Mouse (Mus musculus): ENCODE results near the gene Myrip. TPM values are rescaled to one million over a fixed set of nuclear protein-coding genes. Genes with fewer than 3 reads are reported as not detected.
"Not testable (repeated sequence)": the region's sequence is repeated elsewhere in the genome, so short reads cannot be mapped to it uniquely, and the experiment has no call there.

Myrip gene
- polyA plus RNA-seq, 2 experiments from 2014 or later = not detected

DNA sequence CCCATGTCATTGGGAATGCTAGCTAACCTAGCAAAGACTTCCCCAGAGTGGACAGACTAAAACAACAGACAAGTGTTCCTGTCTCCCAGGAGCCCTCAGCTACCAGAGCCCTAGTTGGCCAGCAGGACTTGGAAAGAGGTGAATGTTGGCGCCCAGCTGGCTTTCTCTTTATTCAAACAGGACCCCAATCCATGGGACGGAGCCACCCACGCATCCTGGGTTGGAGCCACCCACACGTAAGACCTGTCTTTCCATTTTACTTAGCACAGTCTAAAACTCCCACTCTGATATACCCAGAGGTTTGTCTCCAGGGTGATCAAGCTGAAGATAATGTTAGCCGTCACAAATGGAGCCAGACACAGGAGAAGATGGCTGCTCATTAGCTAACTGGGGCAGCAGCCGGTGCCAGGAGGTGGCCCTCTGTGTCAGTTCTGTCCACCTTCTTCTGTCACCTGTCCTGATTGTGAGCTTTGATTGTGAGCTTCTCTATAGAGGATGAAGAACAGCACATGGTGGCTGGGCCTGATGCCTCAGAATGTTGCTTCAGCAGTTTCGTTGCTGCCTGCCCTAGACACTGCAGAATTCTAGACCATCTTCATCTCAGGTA lies 95.4 kb downstream of the Myrip start:
- no peak for ATAC-seq

DNA sequence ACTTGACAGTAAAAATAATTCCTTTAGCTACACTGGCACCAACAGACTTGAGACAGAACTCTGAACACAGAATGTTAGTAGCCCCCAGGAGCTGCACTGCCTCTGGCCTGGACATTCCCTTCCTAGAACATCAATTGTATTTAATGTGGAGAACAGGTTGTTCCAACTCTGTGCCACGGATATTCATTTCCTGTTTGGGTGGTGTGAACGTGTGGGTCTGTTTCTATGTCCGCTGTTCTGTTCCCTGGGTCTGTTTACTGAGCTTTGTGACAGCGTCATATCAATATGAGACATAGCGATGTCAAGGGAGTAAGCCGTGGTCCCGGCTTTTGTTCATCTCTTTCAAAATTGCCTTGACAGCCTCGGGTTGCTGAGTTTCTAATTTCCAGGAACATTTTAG lies 97.0 kb downstream of the Myrip start:
- ATAC-seq = no peak

DNA sequence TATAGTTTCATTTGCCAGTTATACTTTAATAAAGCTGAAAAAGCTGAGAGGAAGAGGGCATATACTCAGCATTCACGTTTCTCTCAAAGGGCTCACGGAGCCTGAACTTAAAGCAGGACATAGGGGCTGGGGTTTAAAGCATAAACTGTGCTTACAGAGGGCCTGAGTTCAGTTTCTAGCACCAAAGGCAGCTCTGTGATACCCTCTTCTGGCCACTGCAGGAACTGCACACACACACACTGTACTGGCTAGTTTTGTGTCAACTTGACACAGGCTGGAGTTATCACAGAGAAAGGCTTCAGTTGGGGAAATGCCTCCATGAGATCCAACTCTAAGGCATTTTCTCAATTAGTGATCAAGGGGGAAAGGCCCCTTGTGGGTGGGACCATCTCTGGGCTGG lies 98.2 kb downstream of the Myrip start:
- not testable (repeated sequence) for ATAC-seq

DNA sequence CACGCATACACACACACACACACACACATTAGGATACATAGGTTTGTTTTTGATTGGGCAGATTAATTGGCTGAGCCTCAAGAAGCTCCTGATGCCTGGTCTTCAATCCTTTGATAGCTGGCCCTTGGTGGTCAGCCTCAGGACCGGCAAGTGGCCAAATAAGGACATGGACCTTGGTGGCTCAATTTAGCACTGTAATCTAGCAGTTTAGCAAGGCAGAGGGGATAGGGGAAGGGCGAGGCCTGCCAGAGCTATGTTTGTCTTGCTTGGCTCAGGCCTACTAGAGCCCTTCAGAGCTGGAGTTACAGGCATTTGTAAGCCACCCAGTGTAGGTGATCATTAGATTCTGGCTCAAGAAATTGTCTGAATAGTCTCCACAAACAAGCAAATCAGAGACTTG lies 101.1 kb downstream of the Myrip start:
- no peak for ATAC-seq

DNA sequence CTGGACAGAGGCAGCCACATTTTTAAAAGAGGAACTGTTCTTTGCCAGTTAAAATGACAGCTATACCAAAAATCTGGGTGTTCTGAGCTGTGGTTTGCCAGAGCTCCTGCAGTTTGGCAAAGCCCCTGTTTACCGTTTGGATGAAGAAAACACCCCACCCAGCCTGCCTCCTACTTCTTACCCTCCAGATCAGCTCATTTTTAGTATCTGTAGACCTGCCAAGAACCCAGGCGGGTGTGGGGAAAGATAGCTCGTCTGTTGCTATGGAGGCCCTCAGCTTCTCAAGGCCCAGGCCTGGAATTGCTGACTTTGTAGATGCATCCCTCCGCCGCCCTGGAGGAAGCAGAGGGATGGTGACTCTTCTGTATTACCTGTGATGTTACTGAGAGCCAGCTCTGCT lies 102.3 kb downstream of the Myrip start:
- ATAC-seq = no peak

DNA sequence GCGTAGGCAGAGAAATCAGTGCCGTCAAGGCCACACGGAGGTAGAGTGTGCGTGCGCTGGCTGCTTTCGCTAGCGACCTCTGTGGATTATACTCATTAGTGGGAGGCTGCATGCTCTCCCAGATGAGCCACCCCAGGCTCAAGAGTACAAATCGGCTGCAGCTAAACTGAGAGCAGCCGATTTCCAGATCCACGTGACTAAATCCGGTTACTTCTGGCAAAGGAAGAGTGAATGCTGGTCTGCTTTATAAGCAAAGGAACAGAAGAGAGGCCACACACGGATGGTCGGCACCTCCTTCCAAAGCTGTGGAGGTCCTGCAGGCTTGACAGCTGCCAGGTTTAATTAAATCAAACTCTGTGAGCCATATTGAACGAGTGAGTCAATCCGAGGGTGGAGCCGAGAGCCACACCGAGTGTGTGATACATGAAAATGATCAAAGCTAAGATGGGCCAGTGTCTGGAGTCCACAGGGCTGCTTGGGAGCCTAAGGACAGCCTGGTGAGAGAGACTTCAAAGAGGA lies 108.4 kb downstream of the Myrip start:
- no peak for ATAC-seq

DNA sequence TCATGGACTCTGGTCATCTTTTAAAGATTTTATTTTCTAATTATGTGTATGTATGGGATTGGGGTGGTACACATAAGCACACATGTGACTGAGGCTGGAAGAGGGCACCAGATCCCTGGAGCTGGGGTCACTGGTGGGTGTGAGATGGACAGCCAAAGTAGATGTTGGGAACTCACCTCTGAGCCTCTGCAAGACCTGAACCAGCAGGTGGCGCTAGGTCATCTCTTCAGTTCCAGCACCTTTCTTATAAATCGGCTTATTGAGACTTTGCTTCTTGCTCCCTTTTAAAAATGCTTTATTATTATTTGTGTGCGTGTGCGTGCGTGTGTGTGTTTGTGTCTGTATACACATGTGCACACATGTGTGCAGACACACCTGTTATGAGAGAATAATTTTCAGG lies 109.1 kb downstream of the Myrip start:
- ATAC-seq = no peak

DNA sequence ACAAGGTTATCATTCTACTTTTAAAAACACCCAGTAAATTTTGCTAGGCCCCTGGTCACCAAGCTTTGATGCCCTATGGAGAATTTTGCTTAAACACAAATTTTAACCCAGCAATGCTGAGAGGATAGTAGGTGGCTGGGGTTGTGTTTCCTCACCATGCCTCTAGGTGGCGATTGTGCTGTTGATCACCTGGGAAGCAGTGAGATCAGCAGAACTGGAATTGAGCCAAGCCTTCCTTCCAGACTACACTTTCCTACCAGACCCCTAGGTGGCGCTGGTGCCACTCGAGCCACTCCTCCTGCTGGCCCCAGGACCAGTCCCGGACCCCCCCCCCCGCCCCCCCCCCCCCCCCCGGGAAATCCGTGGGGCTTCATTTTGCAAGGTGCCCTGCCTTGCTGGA lies 114.2 kb downstream of the Myrip start:
- ATAC-seq = peak; percentile 72

DNA sequence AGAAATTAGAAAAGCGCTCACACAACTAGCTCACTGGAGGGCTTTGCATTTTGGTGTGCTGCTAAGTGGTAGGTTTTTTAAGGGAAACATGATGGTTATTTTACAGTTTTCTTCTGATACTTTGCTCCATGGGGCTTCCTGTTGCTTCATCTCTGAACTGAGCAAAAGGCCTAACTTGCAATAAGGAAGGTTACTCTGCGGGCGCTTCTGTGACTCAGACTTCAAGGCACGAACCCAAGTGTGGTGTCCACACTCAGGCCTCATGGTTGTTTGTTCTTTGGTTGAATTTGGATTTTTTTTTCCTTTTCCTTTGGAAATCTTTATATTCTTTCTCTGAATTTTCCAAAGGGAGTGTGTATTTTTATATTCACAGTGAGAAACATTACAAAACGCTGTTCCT lies 114.8 kb downstream of the Myrip start:
- ATAC-seq = no peak

DNA sequence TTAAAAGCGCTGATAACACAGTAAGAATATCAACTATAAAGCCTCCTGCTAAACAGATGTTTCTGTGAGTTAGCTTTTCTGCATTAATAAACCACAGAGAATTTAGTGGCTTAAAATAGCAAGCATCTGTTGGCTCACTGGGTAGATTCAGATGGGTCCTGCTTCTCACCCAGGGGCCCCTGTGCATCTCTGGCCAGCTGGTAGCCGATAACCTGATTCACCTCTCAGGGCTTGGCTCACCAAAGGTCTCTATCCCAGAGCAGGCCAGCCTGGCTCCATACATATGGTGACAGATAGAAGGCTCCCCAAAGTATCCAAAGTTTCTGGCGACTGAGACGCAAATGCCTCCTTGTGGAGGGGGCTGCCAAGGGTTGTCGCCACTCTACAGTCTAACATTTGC lies 115.4 kb downstream of the Myrip start:
- no peak for ATAC-seq

DNA sequence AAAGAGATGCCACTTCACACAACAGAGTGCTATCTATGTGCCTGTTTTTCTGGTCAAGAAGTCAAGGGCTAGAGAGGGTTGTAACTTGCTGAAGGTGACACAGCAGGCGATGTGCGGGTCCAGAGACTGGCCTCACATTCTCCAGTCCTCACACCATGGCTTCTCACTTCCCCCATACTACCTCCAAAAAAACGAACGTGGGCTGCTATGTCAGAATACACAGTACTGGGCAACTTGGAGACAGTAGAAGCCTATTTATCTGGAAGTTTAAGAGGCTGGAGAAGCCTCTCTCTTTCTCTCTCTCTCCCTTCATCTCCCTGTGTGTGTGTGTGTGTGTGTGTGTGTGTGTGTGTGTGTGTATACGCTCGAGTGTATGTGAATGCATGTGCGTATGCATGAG lies 117.3 kb downstream of the Myrip start:
- ATAC-seq = no peak

DNA sequence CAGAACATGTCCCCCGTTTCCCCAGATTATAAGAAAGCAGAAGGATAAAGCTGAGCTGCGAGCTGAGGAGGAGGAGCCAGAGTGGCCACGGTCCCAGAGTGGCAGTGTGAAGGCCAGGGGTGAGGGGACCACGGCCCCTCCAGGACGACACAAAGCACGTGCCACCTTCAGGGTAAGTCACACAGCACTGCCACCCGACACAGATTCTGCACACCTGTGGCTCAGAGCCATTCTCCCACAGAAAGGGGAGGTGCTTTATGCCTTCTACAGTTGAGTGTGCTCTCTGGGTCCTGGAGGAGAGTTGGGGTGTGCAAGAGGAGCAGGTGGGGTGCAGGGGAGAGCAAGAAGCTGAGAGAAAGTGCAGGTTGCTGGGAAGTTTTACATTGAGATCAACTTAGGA lies 123.3 kb downstream of the Myrip start:
- ATAC-seq = no peak

DNA sequence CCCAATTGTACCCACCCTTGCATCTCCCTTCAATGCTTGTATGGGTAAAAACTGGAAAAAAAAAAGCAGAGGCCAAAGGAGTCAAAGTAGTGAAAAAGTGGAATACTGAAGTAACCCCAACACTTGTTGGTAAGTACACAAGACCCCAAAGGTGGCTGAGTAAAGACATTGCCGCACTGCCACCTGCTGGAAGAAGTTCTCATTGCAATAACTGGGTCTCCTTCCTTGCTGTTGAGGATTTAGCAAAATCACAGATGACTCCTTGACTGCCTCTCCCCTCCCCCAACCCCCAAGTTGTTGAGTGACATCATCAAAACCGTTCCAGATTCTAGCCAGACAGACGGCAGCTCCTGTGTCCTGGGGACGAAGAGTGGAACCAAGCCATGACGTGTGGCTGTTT lies 124.5 kb downstream of the Myrip start:
- ATAC-seq = no peak

DNA sequence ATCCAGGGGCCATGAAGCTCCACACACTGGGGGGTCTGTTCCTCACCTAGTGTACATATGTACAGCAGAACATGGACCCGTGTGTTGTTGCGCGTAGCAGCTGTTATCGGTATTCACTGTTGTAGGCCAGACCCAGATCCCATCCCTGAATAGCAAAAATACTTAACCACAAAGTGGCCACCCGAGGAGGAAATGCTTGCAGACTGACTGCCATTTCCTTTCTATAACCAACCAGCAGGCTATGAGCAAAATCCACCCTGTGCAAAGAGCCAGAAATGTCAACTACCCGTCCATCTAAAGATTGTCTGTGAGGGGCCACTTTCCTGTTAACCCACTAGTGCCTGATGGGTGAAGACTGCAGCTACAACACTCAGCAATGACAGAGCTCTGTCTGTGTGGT lies 126.9 kb downstream of the Myrip start:
- no peak for ATAC-seq

DNA sequence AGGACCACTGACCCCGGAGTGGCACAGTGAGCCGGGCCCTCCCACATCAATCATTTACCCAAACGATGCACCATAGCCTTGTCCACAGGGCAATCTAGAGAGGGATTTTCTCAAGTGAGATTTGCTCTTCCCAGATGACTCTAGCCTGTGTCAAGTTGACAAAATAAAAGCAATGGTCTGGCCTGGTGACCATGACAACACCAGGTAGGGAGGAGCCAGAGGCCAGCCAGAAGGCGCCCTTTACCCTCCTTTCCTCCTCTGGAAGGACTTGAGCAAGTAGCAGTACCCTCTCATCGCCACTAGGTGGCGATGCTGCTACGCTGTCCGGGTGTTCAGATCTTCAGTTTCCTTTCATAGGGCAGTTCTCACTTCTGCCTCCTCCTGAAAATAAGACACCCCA lies 132.4 kb downstream of the Myrip start:
- peak; percentile 49 for ATAC-seq

DNA sequence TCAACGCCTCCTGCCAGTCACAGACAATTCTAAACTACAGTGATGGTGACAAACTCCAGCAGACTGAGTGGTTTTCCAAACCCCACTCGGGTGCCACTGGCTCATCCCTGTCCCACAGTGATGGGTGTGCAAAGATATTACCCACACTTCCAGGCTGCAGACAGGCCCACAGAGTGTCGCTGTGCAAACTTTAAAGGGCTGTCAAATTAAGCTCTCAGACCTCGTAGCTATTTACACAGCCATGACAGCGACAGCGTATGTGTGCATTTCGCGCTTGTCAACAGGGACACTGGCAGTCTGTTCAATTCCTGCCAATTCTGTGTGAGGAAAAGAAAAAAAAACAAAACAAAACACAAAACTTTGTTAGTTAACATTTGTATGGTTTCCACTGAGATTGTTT lies 134.5 kb downstream of the Myrip start:
- ATAC-seq = no peak

DNA sequence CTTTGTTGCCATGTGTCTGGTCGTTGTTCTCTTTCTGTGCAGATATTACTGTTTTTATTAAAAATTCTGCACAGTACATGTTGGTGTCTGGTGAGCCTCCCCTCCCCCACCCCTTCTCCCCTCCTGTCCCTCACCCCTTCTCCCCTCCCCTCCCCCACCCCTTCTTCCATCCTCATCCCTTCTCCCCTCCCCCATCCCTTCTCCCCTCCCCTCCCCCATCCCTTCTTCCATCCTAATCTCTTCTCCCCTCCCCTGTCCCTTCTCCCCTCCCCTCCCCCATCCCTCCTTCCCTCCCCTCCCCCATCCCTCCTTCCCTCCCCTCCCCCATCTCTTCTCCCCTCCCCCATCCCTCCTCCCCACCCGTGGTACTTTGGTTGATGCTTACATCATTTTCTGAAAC lies 135.5 kb downstream of the Myrip start:
- no peak for ATAC-seq

DNA sequence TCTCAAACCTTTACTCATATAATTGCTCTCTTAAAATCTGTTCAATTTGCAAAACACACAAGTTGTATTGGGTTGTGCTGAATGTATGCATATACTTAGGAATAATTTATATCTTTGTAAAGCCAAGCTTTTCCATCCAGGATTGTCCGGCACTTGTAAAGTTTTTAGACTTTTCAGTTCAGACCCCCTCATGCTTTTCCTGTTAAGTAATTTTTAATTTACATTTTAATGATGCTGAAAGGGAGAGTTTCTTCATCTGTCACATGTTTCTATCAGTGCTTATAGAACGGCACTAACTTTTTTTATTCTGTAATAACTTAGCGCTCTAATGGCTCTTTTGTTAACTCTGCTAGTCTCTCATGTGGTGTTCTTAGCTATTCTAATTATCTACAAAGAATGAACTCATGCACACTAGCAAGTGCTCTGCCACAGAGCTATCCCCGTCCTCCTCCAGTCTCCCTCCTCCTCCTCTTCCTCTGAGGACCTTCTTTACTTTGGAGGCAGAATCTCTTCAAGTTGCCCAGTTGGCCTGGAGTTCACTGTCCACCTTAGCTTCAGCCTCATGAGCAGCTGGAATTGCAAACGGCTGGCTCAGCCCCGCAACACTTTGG lies 136.1 kb downstream of the Myrip start:
- no peak for ATAC-seq

DNA sequence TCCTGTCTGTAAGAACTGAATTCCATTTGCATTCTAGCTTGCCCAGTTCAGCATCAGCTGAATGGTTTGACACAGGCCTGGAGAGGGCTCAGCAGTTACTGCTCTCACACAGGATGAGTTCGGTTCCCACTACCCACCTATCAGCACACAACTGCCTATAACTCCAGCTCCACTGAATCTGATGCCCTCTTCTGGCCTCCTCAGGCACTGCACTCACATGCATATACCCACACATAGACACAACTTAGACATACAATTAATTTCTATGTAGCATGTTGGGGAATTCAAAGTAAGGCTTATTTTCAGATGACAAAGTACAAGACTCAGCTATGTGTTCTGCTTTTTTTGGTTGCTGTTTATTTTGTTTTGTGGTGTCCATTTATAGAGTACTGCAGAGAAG lies 137.0 kb downstream of the Myrip start:
- ATAC-seq = no peak

DNA sequence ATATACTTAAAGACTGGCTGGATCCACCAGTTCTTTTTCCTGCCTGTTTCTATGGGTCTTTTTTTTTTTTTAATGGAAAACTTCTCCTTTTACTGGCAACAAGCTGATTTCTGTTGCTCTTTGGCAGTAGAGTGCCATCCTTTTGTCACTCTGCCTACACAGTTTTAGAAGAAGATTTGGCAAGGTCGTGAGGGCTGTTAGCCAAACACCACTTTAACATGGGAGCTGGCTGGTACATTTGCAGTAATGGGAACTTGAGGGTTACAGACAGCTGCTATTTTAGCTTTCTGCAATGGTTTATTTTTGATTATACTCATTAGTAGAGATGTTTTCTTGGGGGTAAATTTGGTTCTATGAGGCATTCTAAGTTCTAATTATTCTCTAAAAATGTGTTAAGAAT lies 137.5 kb downstream of the Myrip start:
- no peak for ATAC-seq

DNA sequence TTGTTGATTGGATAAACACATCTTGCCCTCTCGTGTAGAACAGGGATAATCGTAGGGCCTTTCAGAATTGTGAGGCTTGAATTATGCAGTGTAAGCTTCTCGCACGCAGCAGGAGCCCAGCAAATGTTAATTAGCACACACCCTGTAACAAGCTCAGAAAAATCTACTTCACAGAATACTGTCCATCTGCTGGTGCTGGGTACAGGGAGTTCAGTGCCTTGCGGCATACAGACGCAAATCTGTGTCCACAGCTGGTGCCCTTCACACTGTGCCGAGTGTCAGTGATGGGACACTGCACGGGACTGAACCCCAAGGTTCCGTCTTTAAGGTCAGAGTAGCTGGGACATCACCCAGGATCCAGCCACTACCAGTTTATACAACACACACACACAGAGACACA lies 143.3 kb downstream of the Myrip start:
- no peak for ATAC-seq

DNA sequence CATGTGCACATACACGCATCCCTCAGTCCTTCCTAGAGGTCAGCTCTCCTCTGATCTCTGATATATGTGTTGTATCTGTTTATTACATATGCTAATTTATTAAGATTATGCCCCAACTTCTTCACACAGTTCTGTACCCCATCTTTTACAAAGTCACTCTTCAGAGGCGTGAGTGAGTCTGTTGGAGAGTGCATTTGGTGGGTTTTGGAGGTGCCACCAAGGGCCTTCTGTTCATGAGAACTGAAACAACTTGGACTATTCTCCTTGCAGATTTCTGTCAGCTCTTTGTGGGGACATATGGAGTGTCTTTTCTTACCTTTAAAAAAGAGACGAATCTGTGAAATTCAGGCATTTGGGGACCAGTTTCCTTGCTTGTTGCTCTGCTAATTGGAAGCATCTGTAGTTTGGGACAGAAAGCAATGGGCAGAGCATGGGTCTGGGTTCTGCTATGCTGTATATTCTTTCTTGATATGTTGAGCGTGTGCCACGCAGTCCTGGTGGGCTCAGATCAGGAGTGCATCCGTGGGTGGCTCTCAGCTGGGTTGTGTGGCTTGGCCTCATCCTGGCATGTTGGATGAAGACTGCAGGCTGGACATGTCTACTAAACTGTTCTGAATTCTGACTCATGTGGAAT lies 148.5 kb downstream of the Myrip start:
- no peak for ATAC-seq

DNA sequence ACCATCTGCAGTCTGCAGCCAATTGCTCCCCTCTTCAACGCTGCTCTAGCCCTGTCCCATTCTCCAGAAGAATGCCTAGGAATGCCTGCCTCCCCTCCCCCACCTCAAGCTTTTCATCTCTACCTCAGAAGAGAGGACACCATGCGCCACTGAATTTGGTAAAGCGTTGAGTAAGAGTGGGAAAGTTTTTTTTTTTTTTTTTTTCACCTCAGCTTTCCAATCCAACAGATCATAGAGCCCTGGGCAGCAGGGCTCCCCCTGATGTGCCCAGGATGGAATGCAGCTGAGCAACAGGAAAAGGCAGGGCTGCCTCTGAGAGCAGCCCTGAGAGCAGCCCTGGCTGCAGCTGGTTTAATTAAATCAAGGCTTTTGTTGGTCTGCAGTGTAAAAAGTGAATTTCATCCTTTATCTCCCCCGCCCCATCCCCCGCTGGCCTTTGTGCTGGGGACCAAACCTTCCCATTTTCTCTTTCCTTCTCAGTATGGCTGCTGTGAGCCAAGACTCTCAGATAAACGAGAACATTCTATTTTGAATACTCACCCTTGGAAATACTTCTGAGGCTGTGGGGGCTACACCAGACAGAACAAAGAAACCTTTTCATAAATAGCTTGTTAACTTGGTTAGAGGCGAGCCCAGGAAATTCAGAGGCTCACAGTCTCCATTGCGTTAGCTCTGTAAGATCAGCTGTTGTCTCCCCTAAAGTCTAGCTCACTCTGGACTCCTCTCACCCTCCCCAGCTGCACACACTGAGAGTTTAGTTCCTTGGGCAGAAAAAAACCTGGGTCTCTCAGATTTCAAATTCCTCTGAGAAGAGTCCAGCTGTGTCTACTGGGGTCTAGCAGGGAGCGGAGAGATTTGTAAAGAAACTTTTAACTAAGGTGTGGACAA lies 154.7 kb downstream of the Myrip start:
- ATAC-seq = no peak
